Mouse (Mus musculus) hindbrain, postnatal 0 days (tissue): ENCODE measurements around the gene Gnaz. TPM values are rescaled to one million over a fixed set of nuclear protein-coding genes. Genes with fewer than 3 reads are reported as not detected.

ENCODE experiments used
- ATAC-seq: fragments of 200-750 bp; cut with Nextera tagmentation; 2 replicates; pipeline ENCODE4 v1.8.0; 2017; ENCODE audit warnings: mild to moderate bottlenecking, moderate TSS enrichment, moderate library complexity
- DNase-seq: peaks from one replicate; pipeline ENCODE4 v3.0.0-alpha.2; 2015; ENCODE audit warnings: low spot score
- H3K27ac ChIP-seq: fragments of 300-500 bp; sonication (generic); 2 replicates; pipeline ENCODE4 v1.5.1; 2014; ENCODE audit warnings: mild to moderate bottlenecking
- H3K27me3 ChIP-seq: fragments of 300-500 bp; sonication (generic); 2 replicates; pipeline ENCODE4 v1.6.1; 2014; ENCODE audit warnings: low read length, mixed read lengths; ENCODE audit not compliant: insufficient read depth
- H3K36me3 ChIP-seq: fragments of 300-500 bp; sonication (generic); 2 replicates; pipeline ENCODE4 v1.6.1; 2014; ENCODE audit warnings: low read length, mixed read lengths; ENCODE audit not compliant: insufficient read depth
- H3K4me1 ChIP-seq: fragments of 300-500 bp; sonication (generic); 2 replicates; pipeline ENCODE4 v1.6.1; 2014; ENCODE audit warnings: antibody characterized with exemption, low read length, mixed read lengths; ENCODE audit not compliant: insufficient read depth
- H3K4me2 ChIP-seq: fragments of 300-500 bp; sonication (generic); 2 replicates; pipeline ENCODE4 v1.6.1; 2014; ENCODE audit warnings: low read depth, mild to moderate bottlenecking, low read length, moderate library complexity, mixed read lengths
- H3K4me3 ChIP-seq: fragments of 300-500 bp; sonication (generic); 2 replicates; pipeline ENCODE4 v1.5.1; 2014; ENCODE audit warnings: low read length
- H3K9ac ChIP-seq: fragments of 300-500 bp; sonication (generic); replicated peaks from 2 replicates; pipeline ENCODE4 v1.6.1; 2014; ENCODE audit warnings: mild to moderate bottlenecking, low read length, moderate library complexity, mixed read lengths
- H3K9me3 ChIP-seq: fragments of 300-500 bp; sonication (generic); 2 replicates; pipeline ENCODE4 v1.6.1; 2016; ENCODE audit warnings: low read length, mixed read lengths
- CTCF ChIP-seq: IDR thresholded peaks from 2 replicates; pipeline ENCODE4 v1.5.1; 2016; ENCODE audit warnings: antibody characterized with exemption, control low read depth, low read depth
- WGBS: fragments of 180-500 bp; shearing (Covaris S2); extraction: QIAGEN DNeasy Blood & Tissue Kit; methylation state at CpG from one replicate; pipeline ENCODE4 v1.1.7; 2014; 5-methylcytosine and 5-hydroxymethylcytosine counted together
- polyA plus RNA-seq: library from polyadenylated mRNA; unstranded; fragments of >200 nt; fragmentation: Nextera tagmentation; extraction: Ambion mirVana; gene quantifications from 2 replicates; pipeline ENCODE4 v1.2.1, GENCODE M21; 2015
- total RNA-seq: library from RNA; depleted of rRNA; stranded (reverse); fragments of >200 nt; gene quantifications from 2 replicates; pipeline ENCODE4 v1.2.3, GENCODE M21; 2014

Gnaz gene
- total and polyA plus RNA-seq, 2 experiments from 2014 or later = 99.9 to 166 TPM

- Histone ChIP-seq H3K27me3 (no peaks in the 10 kb centered on the region), H3K4me3 (no peak overlapping the region), H3K36me3 (no peaks in the 10 kb centered on the region), H3K4me1 (no peaks in the 10 kb centered on the region), H3K4me2 (no peak overlapping the region), H3K9ac (no peak overlapping the region), H3K27ac (no peak overlapping the region), H3K9me3 (no peaks in the 10 kb centered on the region)
- TF ChIP-seq CTCF = no peak
- no peak for DNase-seq
- ATAC-seq = no peak
- 87% methylated on average over 12 of the region's 12 CpGs for WGBS
Measured at GRCm38 (mm10) chr10:74981159-74981558, 14.2 kb downstream of the Gnaz start.

- H3K9me3 ChIP-seq = no peaks in the 10 kb centered on the region
- H3K4me3 ChIP-seq = no peak overlapping the region
- no peak for DNase-seq
- no peaks in the 10 kb centered on the region for H3K36me3 ChIP-seq
- no peak overlapping the region for H3K4me2 ChIP-seq
- no peaks in the 10 kb centered on the region for H3K27me3 ChIP-seq
- H3K9ac ChIP-seq = no peak overlapping the region
- no peak for ATAC-seq
- no peak overlapping the region for H3K27ac ChIP-seq
- H3K4me1 ChIP-seq = no peaks in the 10 kb centered on the region
- TF ChIP-seq CTCF = peak; percentile 27; the same call in 1 of the 2 replicates
- WGBS = 68% methylated on average over 8 of the region's 8 CpGs
Measured at GRCm38 (mm10) chr10:74983176-74983575, 16.2 kb downstream of the Gnaz start.

- DNase-seq (no peak), ATAC-seq (peak; percentile 48; the same call in 1 of the 2 replicates)
- Histone ChIP-seq H3K27me3 (no peaks in the 10 kb centered on the region), H3K4me2 (no peak overlapping the region), H3K4me3 (no peak overlapping the region), H3K4me1 (no peaks in the 10 kb centered on the region), H3K9ac (no peak overlapping the region), H3K27ac (no peak overlapping the region), H3K9me3 (no peaks in the 10 kb centered on the region), H3K36me3 (peaks cover 16% of the 10 kb centered on the region; the same call in 1 of the 2 replicates)
- no peak for TF ChIP-seq CTCF
- 75% methylated on average over 14 of the region's 14 CpGs for WGBS
Measured at GRCm38 (mm10) chr10:74987698-74988470, 20.9 kb downstream of the Gnaz start.

- DNase-seq (no peak), ATAC-seq (no peak)
- H3K9me3 ChIP-seq = no peaks in the 10 kb centered on the region
- no peak overlapping the region for H3K4me3 ChIP-seq
- peak; percentile 40; the same call in 1 of the 2 replicates for TF ChIP-seq CTCF
- H3K27ac ChIP-seq = no peak overlapping the region
- H3K9ac ChIP-seq = no peak overlapping the region
- peaks cover 16% of the 10 kb centered on the region; the same call in 1 of the 2 replicates for H3K36me3 ChIP-seq
- no peak overlapping the region for H3K4me2 ChIP-seq
- H3K27me3 ChIP-seq = no peaks in the 10 kb centered on the region
- H3K4me1 ChIP-seq = peaks cover 2% of the 10 kb centered on the region; the same call in 1 of the 2 replicates
- WGBS = 74% methylated on average over 4 of the region's 4 CpGs
Measured at GRCm38 (mm10) chr10:74989814-74990213, 22.8 kb downstream of the Gnaz start.

GRCm38 (mm10) chr10:74990584-74991322 lies 23.8 kb downstream of the Gnaz start:
- Histone ChIP-seq H3K4me3 (no peak overlapping the region), H3K9me3 (no peaks in the 10 kb centered on the region), H3K4me1 (peaks cover 11% of the 10 kb centered on the region), H3K27ac (no peak overlapping the region), H3K4me2 (no peak overlapping the region), H3K36me3 (peaks cover 16% of the 10 kb centered on the region; the same call in 1 of the 2 replicates), H3K9ac (no peak overlapping the region), H3K27me3 (no peaks in the 10 kb centered on the region)
- no peak for DNase-seq
- 40% methylated on average over 26 of the region's 26 CpGs for WGBS
- 0 out of 2 replicates have a peak, but pooled peaks have one; percentile 18 for ATAC-seq
- no peak for TF ChIP-seq CTCF

- peak overlapping the region; percentile 45; the same call in 1 of the 2 replicates for H3K4me2 ChIP-seq
- DNase-seq = peak; percentile 29
- 4% methylated on average over 5 of the region's 5 CpGs for WGBS
- no peaks in the 10 kb centered on the region for H3K9me3 ChIP-seq
- no peaks in the 10 kb centered on the region for H3K27me3 ChIP-seq
- H3K36me3 ChIP-seq = peaks cover 16% of the 10 kb centered on the region; the same call in 1 of the 2 replicates
- H3K4me3 ChIP-seq = no peak overlapping the region
- H3K9ac ChIP-seq = no peak overlapping the region
- no peak for ATAC-seq
- H3K4me1 ChIP-seq = peaks cover 16% of the 10 kb centered on the region
- no peak overlapping the region for H3K27ac ChIP-seq
- no peak for TF ChIP-seq CTCF
Measured at GRCm38 (mm10) chr10:74994863-74995262, 27.9 kb downstream of the Gnaz start.
